Mouse (Mus musculus) 416B (cell line): ENCODE results near the gene Xlr3b.
"Not testable (repeated sequence)": the region's sequence is repeated elsewhere in the genome, so short reads cannot be mapped to it uniquely, and the experiment has no call there.

Source experiments
- DNase-seq: peaks from one replicate; pipeline ENCODE4 v3.0.0; 2011; ENCODE audit warnings: low read depth

The Xlr3b gene

DNA sequence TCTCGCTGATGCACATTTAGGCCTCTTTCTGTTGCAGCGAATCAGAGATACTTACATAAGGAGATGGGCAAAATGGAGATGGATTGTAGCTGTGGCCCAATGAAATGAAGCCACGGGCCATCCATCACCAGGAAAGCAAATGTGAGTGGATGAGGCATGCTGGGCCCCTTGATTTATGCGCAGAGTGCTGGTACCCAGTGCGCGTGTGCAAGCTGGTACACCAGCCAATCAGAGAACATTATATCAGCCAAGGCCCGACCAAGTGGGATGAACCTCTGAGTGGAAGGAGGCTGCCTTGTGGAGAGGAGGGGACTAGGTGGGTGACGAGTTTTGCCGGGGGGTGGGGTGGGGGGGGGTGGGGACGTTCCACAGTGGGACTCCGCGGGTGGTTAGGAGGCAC, at the start of gene Xlr3b:
Gene Xlr3b (plus strand): TSS at position 274 of the 400 bp plus-strand sequence.
- DNase-seq = not testable (repeated sequence)

DNA sequence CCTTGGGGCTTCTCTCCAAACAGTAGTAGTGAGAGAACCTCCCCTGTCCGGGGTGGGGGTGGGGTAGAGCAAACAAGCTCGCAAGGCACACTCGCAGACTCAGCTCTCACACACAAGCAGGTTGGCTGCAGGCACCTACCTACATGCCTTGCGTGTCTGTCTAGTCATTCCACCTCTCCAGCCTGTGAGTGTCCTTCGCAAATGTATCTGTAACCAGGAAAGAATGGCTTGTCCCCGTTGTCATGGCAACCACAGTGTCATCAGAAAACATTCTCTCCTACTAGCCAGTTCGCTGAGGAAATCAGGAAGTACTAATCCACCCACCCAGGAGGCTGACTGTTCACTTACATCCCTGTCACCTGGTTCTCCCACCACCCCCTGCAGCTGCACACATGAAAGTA, 48.8 kb upstream of the Xlr3b start:
- not testable (repeated sequence) for DNase-seq

DNA sequence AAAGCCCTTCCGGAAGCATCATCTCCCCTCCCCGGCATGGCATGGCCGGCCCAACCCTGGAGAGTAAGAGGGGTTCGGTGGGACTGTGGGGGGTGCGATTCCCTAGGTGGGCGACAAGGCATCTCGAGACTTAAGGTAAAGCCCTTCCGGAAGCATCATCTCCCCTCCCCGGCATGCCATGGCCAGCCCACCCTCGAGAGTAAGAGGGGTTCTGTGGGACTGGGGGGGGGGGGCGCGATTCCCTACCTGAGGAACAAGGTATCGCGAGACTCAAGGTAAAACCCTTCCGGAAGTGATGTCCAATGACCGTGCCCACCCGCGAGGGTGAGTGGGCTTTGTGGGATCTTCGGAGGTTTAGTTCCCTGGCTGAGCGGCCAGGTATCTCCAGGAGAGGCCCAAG, 43.5 kb upstream of the Xlr3b start, which contains the start of gene Xlr5b:
Gene Xlr5b (plus strand): TSS at position 301 of the 400 bp plus-strand sequence.
- not testable (repeated sequence) for DNase-seq

DNA sequence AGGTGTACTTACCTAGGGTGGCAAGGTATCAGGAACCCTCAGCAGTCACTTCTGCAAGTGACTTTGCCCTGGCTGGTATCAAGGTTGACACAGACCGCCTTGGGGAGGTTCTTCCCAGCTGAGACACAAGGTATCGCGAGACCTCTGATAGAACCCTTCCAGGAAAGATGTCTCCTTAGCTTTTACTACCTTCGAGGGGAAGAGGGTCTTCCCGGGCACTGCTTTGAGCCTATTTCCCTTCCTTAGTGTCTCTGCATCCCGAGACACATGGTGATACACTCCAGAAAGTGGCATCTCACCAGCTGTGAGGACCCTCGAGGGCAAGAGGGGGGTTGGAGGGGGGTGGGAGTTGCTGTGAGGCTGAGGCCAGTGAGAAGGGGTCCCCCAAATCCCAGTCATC, 42.7 kb upstream of the Xlr3b start, which contains the start of gene DXBay18:
Gene DXBay18 (minus strand): TSS at position 101 of the 400 bp plus-strand sequence.
- DNase-seq = not testable (repeated sequence)

DNA sequence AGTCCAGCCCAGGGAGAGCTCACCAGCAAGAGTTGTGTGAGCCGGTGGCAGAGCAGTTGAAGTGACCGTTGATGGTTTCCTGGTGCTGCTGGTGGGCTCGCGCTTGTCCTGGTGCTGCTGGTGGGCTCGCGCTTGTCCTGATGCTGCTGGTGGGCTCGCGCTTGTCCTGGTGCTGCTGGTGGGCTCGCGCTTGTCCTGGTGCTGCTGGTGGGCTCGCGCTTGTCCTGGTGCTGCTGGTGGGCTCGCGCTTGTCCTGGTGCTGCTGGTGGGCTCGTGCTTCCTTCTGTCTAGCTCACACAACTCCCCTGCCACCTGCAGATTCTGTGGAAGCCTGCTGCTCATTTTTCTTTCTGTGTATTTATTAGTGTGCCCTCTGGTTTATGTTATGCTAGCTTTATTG, 15.1 kb upstream of the Xlr3b start, which contains the start of gene Spin2d:
Gene Spin2d (minus strand): TSS at position 101 of the 400 bp plus-strand sequence.
- not testable (repeated sequence) for DNase-seq

DNA sequence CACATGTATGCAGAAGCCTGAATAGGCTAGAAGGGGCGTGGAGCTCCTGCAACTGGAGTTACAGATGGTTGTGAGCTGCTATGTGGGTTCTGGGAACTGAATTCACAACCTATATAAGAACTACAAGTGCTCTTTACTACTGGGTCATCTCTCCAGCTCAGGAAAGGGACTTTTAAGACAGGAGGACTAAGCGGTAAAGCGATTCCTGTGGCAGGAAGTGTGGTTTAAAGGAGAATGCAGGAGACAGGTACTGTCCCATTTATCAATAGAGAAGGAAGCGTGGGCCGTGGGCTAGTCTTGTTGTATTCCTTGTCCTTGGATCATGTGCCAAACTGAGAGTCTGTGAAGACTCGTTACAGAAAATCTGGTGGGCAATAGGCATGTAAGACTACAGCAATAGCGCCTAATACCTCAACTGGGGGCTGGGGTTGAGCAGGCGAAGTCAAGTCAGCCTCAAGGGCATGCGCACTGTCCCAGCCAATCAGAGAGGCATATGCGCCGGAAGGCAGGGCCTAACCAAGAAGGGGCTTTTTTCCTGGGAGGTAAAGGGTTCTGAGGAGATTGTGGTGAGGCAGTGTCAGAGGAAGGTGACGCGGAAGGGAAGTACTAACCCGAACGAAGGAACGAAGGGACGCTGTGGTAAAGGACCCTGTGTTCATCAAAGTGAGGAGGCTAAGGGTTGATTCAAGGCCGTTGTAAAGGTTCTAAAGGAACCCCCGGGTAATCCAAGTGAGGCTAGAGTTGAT, 22.0 kb downstream of the Xlr3b start, which contains the start of gene Xlr4b:
Gene Xlr4b (plus strand): TSS at position 515 of the 746 bp plus-strand sequence.
- DNase-seq = not testable (repeated sequence)

DNA sequence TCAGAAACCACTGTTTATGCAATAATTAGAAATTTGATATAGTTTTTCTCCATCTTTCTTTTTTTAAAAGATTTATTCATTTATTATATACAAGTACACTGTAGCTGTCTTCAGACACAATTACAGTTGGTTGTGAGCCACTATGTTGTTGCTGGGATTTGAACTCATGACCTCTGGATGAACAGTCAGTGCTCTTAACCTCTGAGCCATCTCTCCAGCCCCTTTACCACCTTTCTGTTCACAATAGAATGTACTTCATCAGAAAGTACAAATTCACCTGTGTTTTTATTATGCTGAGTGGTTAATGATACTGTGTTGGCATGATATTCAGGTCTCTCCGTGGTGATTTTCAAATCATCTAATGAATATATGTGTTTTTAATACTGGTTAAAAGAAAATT, 33.4 kb downstream of the Xlr3b start:
- no peak for DNase-seq

DNA sequence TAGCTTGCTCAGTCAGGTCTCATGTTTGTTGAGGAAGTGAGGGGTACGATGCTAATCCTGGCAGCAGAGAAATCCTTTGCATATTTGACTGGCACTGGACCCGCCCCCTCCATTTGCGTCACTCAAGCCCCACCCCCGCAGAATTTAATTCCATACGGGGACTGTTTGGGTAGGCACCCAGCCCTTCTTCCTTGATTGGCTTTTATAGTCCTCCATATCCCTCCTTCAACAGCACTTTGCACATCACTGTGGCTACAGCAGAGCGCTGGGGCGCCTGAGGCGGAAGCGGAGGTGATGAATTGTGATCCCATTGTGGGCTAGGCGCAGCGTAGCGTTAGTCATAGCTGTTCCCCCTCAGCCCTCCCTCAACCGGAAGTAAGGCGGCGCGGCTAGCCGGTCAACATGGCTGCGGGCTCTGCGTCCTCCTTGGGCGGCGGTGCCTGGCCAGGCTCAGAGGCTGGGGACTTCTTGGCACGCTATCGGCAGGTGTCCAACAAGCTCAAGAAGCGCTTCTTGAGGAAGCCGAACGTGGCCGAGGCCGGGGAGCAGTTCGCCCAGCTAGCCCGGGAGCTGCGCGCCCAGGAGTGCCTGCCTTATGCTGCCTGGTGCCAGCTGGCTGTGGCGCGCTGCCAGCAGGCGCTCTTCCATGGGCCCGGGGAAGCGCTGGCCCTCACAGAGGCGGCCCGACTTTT, 36.1 kb downstream of the Xlr3b start, which contains the start of gene F8a:
Gene F8a (plus strand): TSS at position 378 of the 692 bp plus-strand sequence.
- peak; percentile 95 for DNase-seq

DNA sequence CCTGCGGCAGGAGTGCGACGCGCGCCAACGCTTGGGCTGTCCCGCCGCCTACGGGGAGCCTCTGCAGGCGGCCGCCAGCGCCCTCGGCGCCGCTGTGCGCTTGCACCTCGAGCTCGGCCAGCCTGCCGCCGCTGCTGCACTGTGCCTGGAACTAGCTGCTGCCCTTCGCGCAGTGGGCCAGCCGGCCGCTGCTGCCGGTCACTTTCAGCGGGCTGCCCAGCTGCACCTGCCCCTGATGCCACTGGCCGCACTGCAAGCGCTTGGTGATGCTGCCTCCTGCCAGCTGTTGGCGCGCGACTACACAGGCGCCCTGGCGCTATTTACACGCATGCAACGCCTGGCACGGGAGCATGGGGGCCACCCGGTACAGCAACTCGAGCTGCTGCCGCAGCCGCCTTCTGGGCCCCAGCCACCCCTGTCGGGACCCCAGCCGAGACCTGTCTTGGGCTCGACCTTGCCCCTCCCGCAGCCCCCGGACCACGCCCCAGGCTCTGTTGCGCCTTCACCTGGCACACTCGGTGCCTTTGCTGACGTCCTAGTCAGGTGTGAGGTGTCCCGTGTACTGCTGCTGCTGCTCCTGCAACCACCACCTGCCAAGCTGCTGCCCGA, 36.7 kb downstream of the Xlr3b start:
- peak; percentile 64 for DNase-seq

DNA sequence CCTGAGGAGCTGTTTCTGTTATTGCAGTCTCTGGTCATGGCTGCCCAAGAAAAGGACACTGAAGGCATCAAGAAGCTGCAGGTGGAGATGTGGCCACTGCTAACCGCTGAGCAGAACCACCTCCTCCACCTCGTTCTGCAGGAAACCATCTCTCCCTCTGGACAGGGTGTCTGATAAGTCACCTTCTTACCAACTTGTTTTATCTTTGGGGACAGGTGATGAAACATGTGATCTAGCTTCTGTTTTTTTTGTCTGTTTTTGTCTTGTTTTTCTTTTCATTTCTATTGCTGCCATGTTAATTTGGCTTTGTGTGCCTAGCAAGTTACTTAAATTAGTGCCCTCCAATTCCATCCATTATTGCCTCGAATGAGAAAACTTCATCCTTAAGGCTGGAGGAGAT, 37.3 kb downstream of the Xlr3b start:
- DNase-seq = peak; percentile 5

DNA sequence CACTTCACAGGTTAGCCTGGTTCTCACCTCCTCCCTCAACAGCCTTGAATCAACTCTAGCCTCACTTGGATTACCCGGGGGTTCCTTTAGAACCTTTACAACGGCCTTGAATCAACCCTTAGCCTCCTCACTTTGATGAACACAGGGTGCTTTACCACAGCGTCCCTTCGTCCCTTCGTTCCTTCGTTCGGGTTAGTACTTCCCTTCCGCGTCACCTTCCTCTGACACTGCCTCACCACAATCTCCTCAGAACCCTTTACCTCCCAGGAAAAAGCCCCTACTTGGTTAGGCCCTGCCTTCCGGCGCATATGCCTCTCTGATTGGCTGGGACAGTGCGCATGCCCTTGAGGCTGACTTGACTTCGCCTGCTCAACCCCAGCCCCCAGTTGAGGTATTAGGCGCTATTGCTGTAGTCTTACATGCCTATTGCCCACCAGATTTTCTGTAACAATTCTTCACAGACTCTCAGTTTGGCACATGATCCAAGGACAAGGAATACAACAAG, 50.9 kb downstream of the Xlr3b start, which contains the start of gene Xlr4c:
Gene Xlr4c (minus strand): TSS at position 310 of the 505 bp plus-strand sequence.
- not testable (repeated sequence) for DNase-seq
